Mouse (Mus musculus): ENCODE data around the gene Plxnd1.

- TF ChIP-seq CTCF (conservative IDR thresholded peaks at IDR 0.05; ENCODE audit: insufficient read depth, insufficient read length, low read depth, low read length) (no peak), POLR2A (IDR thresholded peaks at IDR 0.05; ENCODE audit: low read depth, low read length) (no peak)
Observed at GRCm38 (mm10) chr6:115972083-115972764, 22.6 kb downstream of the Plxnd1 start.
